Mouse (Mus musculus) spleen, adult 2 months (tissue): ENCODE measurements at regions not wholly inside any gene's neighbourhood (a gene's known extent, or its start where the extent isn't known, plus 50 kb on each side); places are given as distances from the start of the nearest gene placed in this dataset.
A peak's percentile ranks its signal among the peaks of the same experiment; 100 is the strongest.

Source experiments
- DNase-seq, 2 experiments: peaks; one replicate each; pipeline versions ENCODE4 v3.0.0 to v3.0.0-alpha.2; 2012 to 2021; ENCODE audit warnings: low spot score in 2 of 2, low read depth in 1 of 2
- H3K27ac ChIP-seq: fragments of 200-500 bp; 2 replicates; pipeline ENCODE4 v1.5.1; 2012; ENCODE audit warnings: low read length, inconsistent platforms; ENCODE audit not compliant: insufficient read depth
- H3K27me3 ChIP-seq: fragments of 200-500 bp; 2 replicates; pipeline ENCODE4 v1.6.1; 2012; ENCODE audit warnings: mild to moderate bottlenecking, moderate library complexity, low read length, inconsistent platforms; ENCODE audit not compliant: control insufficient read depth, insufficient read depth
- H3K36me3 ChIP-seq: fragments of 200-500 bp; 2 replicates; pipeline ENCODE4 v1.6.1; 2012; ENCODE audit warnings: mild to moderate bottlenecking, low read length, inconsistent platforms; ENCODE audit not compliant: control insufficient read depth, insufficient read depth
- H3K4me1 ChIP-seq: fragments of 200-500 bp; 2 replicates; pipeline ENCODE4 v1.6.1; 2011; ENCODE audit warnings: inconsistent platforms; ENCODE audit not compliant: control insufficient read depth, insufficient read depth, insufficient read length
- H3K4me3 ChIP-seq: fragments of 200-500 bp; 2 replicates; pipeline ENCODE4 v1.5.1; 2011; ENCODE audit warnings: mild to moderate bottlenecking, inconsistent platforms; ENCODE audit not compliant: insufficient read depth, insufficient read length; ENCODE audit errors: extremely low read depth
- CTCF ChIP-seq: fragments of 200-500 bp; IDR thresholded peaks from 2 replicates; pipeline ENCODE4 v1.5.1; 2011; ENCODE audit warnings: mild to moderate bottlenecking, inconsistent platforms; ENCODE audit not compliant: insufficient read depth, insufficient read length, insufficient replicate concordance; ENCODE audit errors: extremely low read depth
- POLR2A ChIP-seq: fragments of 200-500 bp; IDR thresholded peaks from 2 replicates; pipeline ENCODE4 v1.6.1; 2011; ENCODE audit warnings: low read depth, low read length, inconsistent platforms
- WGBS: fragments of 180-500 bp; shearing (Covaris S2); methylation state at CpG from one replicate; pipeline ENCODE4 v1.1.7; 2018; 5-methylcytosine and 5-hydroxymethylcytosine counted together

DNA sequence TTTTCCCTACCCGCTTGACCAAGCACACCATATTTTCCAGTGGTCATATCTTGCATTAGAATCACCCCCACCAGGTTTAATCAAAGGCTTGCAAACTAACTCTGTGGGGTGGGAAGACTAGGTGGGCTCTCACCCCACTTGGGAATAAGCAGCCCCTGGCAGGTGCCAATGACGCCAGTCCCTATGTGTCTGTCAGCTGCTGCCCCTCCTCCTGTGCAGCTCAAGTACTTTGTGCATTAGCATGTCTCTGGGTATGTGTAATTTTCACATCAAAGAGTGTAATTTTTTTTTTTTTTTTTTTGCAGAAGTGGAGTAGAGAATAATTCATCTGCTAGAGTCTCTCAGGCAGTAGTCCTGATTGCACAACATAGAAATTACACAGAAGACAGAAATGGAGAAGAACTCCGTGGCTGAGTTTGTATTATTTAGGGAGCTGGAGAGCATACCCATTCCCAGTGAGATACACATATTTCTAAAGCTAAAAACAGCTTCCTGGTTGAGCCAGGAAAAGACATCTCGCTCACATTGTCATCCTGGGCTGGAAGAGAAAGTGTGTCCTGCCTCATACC is 186.6 kb downstream of the Rybp start:
- H3K4me3 ChIP-seq, result no peak overlapping the region
- no peak overlapping the region for H3K27ac ChIP-seq
- no peaks in the 10 kb centered on the region for H3K4me1 ChIP-seq
- DNase-seq, result no peak
- no peaks in the 10 kb centered on the region for H3K36me3 ChIP-seq
- 72% methylated on average over 4 of the region's 4 CpGs for WGBS
- TF ChIP-seq POLR2A, result no peak
- no peak for TF ChIP-seq CTCF
- no peaks in the 10 kb centered on the region for H3K27me3 ChIP-seq

DNA sequence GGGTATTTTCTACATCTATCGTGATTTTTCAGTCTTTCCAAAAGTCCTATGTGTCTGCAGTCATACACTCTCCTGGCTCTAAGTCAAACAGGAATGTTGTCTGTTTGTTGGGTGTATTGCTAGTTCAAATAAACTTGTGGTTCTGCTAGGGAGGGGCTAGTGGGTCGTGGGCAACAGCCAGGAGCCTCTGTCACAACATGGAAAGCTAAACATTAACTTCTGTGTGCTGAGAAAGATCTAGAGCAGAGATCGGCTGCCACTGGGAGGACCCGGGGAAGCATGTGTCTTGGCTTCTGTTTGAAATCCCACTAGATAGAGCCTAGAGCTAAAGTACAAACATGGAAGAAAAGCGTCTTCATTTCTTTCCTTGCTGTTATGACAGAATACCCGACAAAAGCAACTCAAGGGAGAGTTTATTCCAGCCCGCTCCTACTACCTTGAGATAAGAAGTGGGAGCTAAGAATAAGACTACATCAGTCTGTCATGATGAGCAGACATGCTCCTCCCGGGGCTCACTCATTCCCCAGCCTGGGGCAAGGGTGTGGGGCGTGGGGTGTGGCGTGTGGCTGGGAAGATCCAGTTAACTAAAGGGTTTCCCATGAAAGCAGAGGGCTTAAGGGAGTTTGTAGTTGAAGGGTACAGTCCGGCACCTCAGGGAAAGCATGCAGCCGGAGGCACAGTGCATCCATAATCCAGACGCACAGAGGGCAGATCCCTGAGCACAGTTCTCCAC is 190.7 kb downstream of the Rybp start:
- Histone ChIP-seq H3K27me3 (no peaks in the 10 kb centered on the region), H3K36me3 (no peaks in the 10 kb centered on the region), H3K27ac (no peak overlapping the region), H3K4me3 (no peak overlapping the region), H3K4me1 (no peaks in the 10 kb centered on the region)
- DNase-seq, result no peak
- 86% methylated on average over 13 of the region's 13 CpGs for WGBS
- no peak for TF ChIP-seq CTCF
- no peak for TF ChIP-seq POLR2A

DNA sequence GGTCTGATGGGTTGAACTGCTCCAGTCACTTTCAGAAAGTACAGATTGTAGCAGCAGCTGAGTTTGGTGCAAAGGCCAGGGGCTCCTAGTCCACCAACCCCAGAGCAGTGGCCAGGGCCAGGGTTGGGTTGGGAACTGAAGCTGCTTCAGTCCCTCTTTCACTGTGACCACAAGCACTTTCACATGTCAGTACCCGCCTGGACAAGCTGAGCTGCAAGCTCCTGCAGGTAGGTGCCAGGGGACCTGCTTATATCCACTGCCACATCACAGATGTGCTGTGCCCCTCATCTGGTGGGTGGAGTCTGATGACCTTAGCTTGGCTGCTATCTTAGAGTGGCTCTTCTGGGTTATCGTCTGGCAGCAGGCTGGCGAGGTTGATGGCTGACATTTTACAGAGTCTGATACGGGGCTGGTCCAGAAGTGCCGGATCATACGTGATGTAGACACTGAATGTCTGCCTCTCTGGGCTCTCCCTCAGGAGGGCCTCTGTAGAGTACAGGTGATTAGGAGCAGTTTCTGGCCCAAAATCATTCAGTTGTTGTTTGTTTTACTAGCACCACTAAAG is 192.6 kb downstream of the Rybp start:
- Histone ChIP-seq H3K27me3 (no peaks in the 10 kb centered on the region; the same call in 1 of the 2 replicates), H3K4me1 (no peaks in the 10 kb centered on the region), H3K27ac (no peak overlapping the region), H3K4me3 (no peak overlapping the region), H3K36me3 (no peaks in the 10 kb centered on the region)
- 90% methylated on average over 6 of the region's 6 CpGs for WGBS
- no peak for DNase-seq
- TF ChIP-seq CTCF, result no peak
- TF ChIP-seq POLR2A, result no peak

DNA sequence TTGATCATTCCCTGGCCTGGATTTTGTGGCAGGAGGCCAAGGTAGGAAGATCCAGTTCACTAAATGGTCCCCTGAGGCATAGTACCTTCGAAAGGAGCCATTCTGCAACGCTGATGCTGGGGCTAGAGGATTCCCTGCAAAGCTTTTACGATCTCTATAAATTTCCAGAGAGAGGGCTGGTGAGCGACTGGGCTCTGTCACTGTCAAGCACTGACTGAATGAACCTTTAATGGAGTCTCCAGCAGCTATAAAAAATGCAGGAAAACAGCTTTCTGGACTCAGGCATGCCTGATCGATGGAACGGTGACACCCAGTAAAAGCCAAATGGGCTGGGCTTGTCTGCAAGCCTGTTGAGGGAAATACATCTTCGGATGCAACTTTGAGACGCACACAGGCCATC is 194.4 kb downstream of the Rybp start:
- H3K27ac ChIP-seq, result no peak overlapping the region
- H3K4me1 ChIP-seq, result no peaks in the 10 kb centered on the region
- H3K4me3 ChIP-seq, result no peak overlapping the region
- no peaks in the 10 kb centered on the region for H3K36me3 ChIP-seq
- DNase-seq, result no peak
- 89% methylated on average over 8 of the region's 8 CpGs for WGBS
- no peaks in the 10 kb centered on the region; the same call in 1 of the 2 replicates for H3K27me3 ChIP-seq
- TF ChIP-seq CTCF (no peak), POLR2A (no peak)

DNA sequence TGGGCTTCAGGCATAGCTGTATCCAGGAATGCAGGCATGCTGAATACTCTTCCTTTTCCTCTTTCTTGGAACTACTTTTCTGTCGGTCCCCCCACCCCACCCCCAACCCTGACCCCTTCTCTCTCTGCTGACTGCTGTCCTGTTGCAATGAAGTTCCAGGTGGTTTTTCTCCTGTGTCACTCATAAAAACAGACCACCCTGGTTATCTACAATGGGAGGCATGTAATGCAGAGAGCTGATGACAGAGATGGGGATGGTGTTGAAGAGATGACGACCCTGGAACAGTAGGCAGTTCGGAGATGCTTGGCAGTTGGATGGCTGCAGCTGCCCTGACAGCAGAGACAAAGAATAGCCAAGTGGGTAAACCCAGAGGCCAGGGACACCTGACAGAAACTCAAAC is 195.5 kb downstream of the Rybp start:
- no peak overlapping the region for H3K27ac ChIP-seq
- H3K36me3 ChIP-seq, result no peaks in the 10 kb centered on the region
- H3K4me3 ChIP-seq, result no peak overlapping the region
- 67% methylated on average over 3 of the region's 3 CpGs for WGBS
- no peaks in the 10 kb centered on the region for H3K4me1 ChIP-seq
- TF ChIP-seq CTCF (no peak), POLR2A (no peak)
- no peak for DNase-seq
- no peaks in the 10 kb centered on the region; the same call in 1 of the 2 replicates for H3K27me3 ChIP-seq

DNA sequence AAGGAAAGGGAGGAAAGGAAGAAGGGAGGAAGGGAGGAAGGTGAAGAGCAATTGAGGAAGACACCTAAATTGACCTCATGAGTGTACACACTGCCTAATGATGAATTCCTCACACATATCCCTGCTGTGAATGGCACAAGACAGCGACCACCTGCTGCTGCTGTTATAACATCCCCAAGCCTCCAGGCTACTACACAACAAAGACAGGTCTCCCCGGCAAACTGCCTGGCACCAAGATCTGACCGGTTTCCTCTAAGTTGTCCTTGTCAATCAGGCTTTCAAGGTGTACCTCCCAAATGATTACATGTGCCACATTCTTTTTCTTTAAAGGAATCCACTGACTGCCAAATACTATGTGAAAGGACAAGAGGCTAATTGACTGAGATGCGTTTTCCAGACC is 198.7 kb downstream of the Rybp start:
- Histone ChIP-seq H3K36me3 (no peaks in the 10 kb centered on the region), H3K4me1 (no peaks in the 10 kb centered on the region; the same call in 1 of the 2 replicates), H3K27ac (no peak overlapping the region), H3K4me3 (no peak overlapping the region), H3K27me3 (no peaks in the 10 kb centered on the region; the same call in 1 of the 2 replicates)
- no peak for DNase-seq
- 81% methylated on average over 4 of the region's 4 CpGs for WGBS
- TF ChIP-seq CTCF, result no peak
- no peak for TF ChIP-seq POLR2A

DNA sequence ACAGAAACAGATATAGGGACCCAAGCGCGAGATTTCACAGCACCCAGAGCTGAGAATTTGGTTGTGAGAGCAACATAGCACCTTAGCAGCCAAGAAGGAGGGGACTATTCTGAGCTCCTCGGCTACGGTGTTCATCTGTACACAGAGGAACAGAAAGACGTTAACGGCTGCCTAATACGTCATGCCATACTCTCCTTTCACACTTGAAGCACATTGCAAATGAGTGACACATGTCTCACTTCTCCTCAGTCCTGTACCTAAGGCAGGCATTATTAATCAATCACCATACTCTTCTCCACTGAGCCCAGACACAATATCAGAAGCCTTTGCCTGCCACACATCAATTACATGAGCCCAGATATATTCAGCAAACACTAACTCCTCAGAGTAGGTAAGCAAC is 200.5 kb downstream of the Rybp start:
- Histone ChIP-seq H3K27me3 (no peaks in the 10 kb centered on the region; the same call in 1 of the 2 replicates), H3K36me3 (no peaks in the 10 kb centered on the region), H3K4me3 (no peak overlapping the region), H3K27ac (no peak overlapping the region), H3K4me1 (no peaks in the 10 kb centered on the region; the same call in 1 of the 2 replicates)
- 79% methylated on average over 7 of the region's 7 CpGs for WGBS
- DNase-seq, result peak in 1 of 2 experiments; percentile 4
- no peak for TF ChIP-seq POLR2A
